Mouse (Mus musculus): ENCODE results near the gene Gtf2a1l. TPM values are rescaled to one million over a fixed set of nuclear protein-coding genes. Genes with fewer than 3 reads are reported as not detected.

Gtf2a1l gene
- total RNA-seq, 2 experiments from 2014 or later = not detected

DNA sequence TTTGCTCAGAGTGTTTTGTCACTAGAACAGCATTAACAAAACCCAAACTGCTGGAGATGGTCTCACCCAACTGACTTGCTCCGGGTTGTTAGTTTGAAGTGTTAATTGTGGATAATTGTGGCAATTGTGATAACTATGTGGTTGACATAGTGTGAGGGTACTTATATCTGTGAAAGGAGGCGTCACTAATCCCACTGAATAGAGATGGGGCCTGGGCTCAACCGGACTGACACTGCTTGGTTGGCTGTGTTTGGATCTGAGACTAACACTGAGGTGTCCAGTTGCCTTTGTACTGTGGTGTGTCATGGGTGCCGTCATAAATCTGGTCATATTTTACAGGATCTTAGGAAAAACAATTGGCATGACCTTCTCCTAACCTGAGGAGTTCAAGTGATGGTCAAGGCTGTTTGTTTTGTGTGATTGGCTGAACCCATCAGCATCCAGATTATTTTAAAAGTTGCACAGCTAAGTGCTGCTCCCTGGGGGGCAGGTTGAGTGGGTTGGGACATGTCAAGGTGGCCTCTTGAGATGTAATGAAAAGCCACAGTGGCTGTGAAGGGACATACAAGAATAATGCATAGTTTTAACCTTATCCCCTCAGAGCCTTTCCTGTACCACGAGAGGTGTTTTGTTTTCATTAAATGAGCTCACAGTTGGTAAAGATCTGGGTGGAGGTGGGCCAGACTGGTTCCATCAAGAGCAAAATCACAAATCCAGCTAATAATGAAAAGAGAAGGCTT is 95.1 kb downstream of the Gtf2a1l start:
- ATAC-seq (replicated peaks; ENCODE audit: low FRiP score, low TSS enrichment, poor library complexity, severe bottlenecking) = no peak

DNA sequence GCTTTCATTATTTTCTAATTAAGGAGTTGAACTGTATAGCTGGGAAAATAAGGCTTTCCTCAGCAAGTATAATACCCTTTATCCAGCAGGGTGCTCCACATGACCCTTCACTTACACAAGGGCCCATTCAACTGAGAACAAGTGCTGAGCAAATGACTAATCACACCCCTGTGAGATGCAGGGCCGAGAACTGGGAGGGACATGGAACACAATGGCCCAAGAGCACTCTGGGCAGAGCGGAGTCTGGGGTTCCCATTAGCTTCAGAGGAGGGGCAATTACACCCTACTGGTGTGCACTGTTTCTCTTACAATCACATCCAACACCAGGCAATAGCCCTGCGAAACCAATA is 95.7 kb downstream of the Gtf2a1l start:
- no peak for ATAC-seq (replicated peaks; ENCODE audit: low FRiP score, low TSS enrichment, poor library complexity, severe bottlenecking)

Other genes with a start within 250 kb of the Gtf2a1l start
- gene Foxn2, start 227.9 kb upstream of the Gtf2a1l start, total RNA-seq (2014; fragmentation: Nextera tagmentation) = 28.1 and 28.9 TPM in 2 replicates
- gene Foxn2, start 227.9 kb upstream of the Gtf2a1l start, total RNA-seq (2017) = 34.3 and 40.1 TPM in 2 replicates
- 46.2 and 47.1 TPM in 2 replicates for gene Ppp1r21, start 138.5 kb upstream of the Gtf2a1l start, total RNA-seq (2014; fragmentation: Nextera tagmentation)
- gene Ppp1r21, start 138.5 kb upstream of the Gtf2a1l start, total RNA-seq (2017) = 28.0 and 29.1 TPM in 2 replicates
- gene Ston1, start 71.0 kb upstream of the Gtf2a1l start, total RNA-seq (2014; fragmentation: Nextera tagmentation) = 1.2 TPM in 1 of 2 replicates, not detected in the other
- gene Ston1, start 71.0 kb upstream of the Gtf2a1l start, total RNA-seq (2017) = not detected in 2 replicates
- gene Lhcgr, start 123.3 kb downstream of the Gtf2a1l start, total RNA-seq (2014; fragmentation: Nextera tagmentation) = not detected in 2 replicates
- gene Lhcgr, start 123.3 kb downstream of the Gtf2a1l start, total RNA-seq (2017) = 0.23 TPM in 1 of 2 replicates, not detected in the other

Data from megakaryocyte-erythroid progenitor cell, adult 5-6 weeks (primary cell).